Mouse (Mus musculus) neural tube, embryonic 11.5 days (tissue): ENCODE results near the gene Hccs. TPM values are rescaled to one million over a fixed set of nuclear protein-coding genes. Genes with fewer than 3 reads are reported as not detected.

ENCODE experiments used
- ATAC-seq: fragments of 200-750 bp; cut with Nextera tagmentation; 2 replicates; pipeline ENCODE4 v1.8.0; 2017; ENCODE audit warnings: moderate number of reproducible peaks, mild to moderate bottlenecking, moderate TSS enrichment, moderate library complexity; ENCODE audit not compliant: insufficient read depth, low FRiP score, low TSS enrichment
- DNase-seq: peaks from one replicate; pipeline ENCODE4 v3.0.0-alpha.2; 2015; ENCODE audit warnings: low spot score
- H3K27ac ChIP-seq: fragments of 300-500 bp; sonication (generic); 2 replicates; pipeline ENCODE4 v1.5.1; 2014; ENCODE audit warnings: low read depth, mild to moderate bottlenecking, low read length
- H3K27me3 ChIP-seq: fragments of 300-500 bp; sonication (generic); 2 replicates; pipeline ENCODE4 v1.6.1; 2014; ENCODE audit warnings: mild to moderate bottlenecking, low read length, mixed read lengths; ENCODE audit not compliant: control insufficient read depth, insufficient read depth
- H3K36me3 ChIP-seq: fragments of 300-500 bp; sonication (generic); 2 replicates; pipeline ENCODE4 v1.6.1; 2014; ENCODE audit warnings: mild to moderate bottlenecking, low read length, moderate library complexity, mixed read lengths; ENCODE audit not compliant: control insufficient read depth, insufficient read depth
- H3K4me1 ChIP-seq: fragments of 300-500 bp; sonication (generic); 2 replicates; pipeline ENCODE4 v1.6.1; 2014; ENCODE audit warnings: low read length, mixed read lengths; ENCODE audit not compliant: control insufficient read depth, insufficient read depth
- H3K4me2 ChIP-seq: fragments of 300-500 bp; sonication (generic); 2 replicates; pipeline ENCODE4 v1.6.1; 2014; ENCODE audit warnings: low read depth, mild to moderate bottlenecking, moderate library complexity
- H3K4me3 ChIP-seq: fragments of 300-500 bp; sonication (generic); 2 replicates; pipeline ENCODE4 v1.5.1; 2014; ENCODE audit warnings: low read depth, low read length
- H3K9ac ChIP-seq: fragments of 300-500 bp; sonication (generic); 2 replicates; pipeline ENCODE4 v1.6.1; 2014; ENCODE audit warnings: mild to moderate bottlenecking, low read length
- H3K9me3 ChIP-seq: fragments of 300-500 bp; sonication (generic); 2 replicates; pipeline ENCODE4 v1.6.1; 2016; ENCODE audit warnings: low read length; ENCODE audit not compliant: control insufficient read depth
- WGBS: fragments of 180-500 bp; shearing (Covaris S2); extraction: QIAGEN DNeasy Blood & Tissue Kit; methylation state at CpG from one replicate; pipeline ENCODE4 v1.1.7; 2014; 5-methylcytosine and 5-hydroxymethylcytosine counted together
- polyA plus RNA-seq: library from polyadenylated mRNA; unstranded; fragments of >200 nt; fragmentation: Nextera tagmentation; extraction: Ambion mirVana; gene quantifications from 2 replicates; pipeline ENCODE4 v1.2.1, GENCODE M21; 2014

Hccs gene
- polyA plus RNA-seq, 1 experiment from 2014 or later: 54.5 TPM

DNA sequence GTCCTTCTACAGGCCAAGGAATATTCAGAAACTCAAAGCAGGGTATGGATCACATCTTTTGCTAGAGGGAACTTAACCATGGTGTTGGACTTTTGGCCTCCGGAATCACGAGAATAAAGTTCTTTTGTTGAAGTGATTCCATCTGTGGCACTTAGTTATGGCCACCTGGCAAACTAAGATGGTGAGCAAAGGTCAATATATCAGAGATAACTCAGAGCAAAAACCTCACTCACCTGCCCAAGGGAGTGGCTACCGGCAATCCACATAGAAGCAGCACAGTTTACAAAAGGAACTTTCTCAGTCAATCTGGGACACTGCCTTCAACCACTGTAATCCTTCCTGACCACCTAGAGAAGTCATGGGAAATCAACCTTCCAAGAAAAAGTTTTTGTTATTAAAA lies 11.6 kb downstream of the Hccs start:
- H3K9ac ChIP-seq: no peak overlapping the region
- no peaks in the 10 kb centered on the region for H3K36me3 ChIP-seq
- no peak for ATAC-seq
- no peaks in the 10 kb centered on the region for H3K4me1 ChIP-seq
- no peaks in the 10 kb centered on the region for H3K9me3 ChIP-seq
- no peaks in the 10 kb centered on the region for H3K27me3 ChIP-seq
- H3K4me2 ChIP-seq: no peak overlapping the region
- no peak for DNase-seq
- 91% methylated on average over 3 of the region's 3 CpGs for WGBS
- no peak overlapping the region for H3K27ac ChIP-seq
- no peak overlapping the region for H3K4me3 ChIP-seq

- Histone ChIP-seq H3K36me3 (no peaks in the 10 kb centered on the region), H3K4me3 (no peak overlapping the region), H3K9me3 (no peaks in the 10 kb centered on the region), H3K27me3 (no peaks in the 10 kb centered on the region), H3K9ac (no peak overlapping the region), H3K27ac (no peak overlapping the region), H3K4me1 (no peaks in the 10 kb centered on the region), H3K4me2 (no peak overlapping the region)
- 47% methylated on average over 3 of the region's 3 CpGs for WGBS
- ATAC-seq (no peak), DNase-seq (peak; percentile 43)
These were observed 16.2 kb downstream of the Hccs start for GRCm38 (mm10) chrX:169303945-169304344.

GRCm38 (mm10) chrX:169302271-169303045 lies 17.7 kb downstream of the Hccs start:
- ATAC-seq (no peak), DNase-seq (no peak)
- Histone ChIP-seq H3K4me1 (no peaks in the 10 kb centered on the region), H3K27me3 (no peaks in the 10 kb centered on the region), H3K4me3 (no peak overlapping the region), H3K4me2 (no peak overlapping the region), H3K9me3 (no peaks in the 10 kb centered on the region), H3K9ac (no peak overlapping the region), H3K36me3 (no peaks in the 10 kb centered on the region), H3K27ac (no peak overlapping the region)
- WGBS: 71% methylated on average over 26 of the region's 26 CpGs

- Histone ChIP-seq H3K4me3 (no peak overlapping the region), H3K27me3 (no peaks in the 10 kb centered on the region), H3K4me1 (no peaks in the 10 kb centered on the region), H3K36me3 (no peaks in the 10 kb centered on the region), H3K9ac (no peak overlapping the region), H3K27ac (no peak overlapping the region), H3K9me3 (no peaks in the 10 kb centered on the region), H3K4me2 (no peak overlapping the region)
- 79% methylated on average over 4 of the region's 4 CpGs for WGBS
- DNase-seq: no peak
- no peak for ATAC-seq
These were observed 20.6 kb downstream of the Hccs start for GRCm38 (mm10) chrX:169299579-169299978.

GRCm38 (mm10) chrX:169263433-169264172 lies 56.6 kb downstream of the Hccs start:
- WGBS: 74% methylated on average over 8 of the region's 8 CpGs
- Histone ChIP-seq H3K4me3 (no peak overlapping the region), H3K4me1 (no peaks in the 10 kb centered on the region), H3K36me3 (no peaks in the 10 kb centered on the region), H3K27ac (no peak overlapping the region), H3K9me3 (no peaks in the 10 kb centered on the region), H3K9ac (no peak overlapping the region), H3K4me2 (no peak overlapping the region), H3K27me3 (no peaks in the 10 kb centered on the region)
- DNase-seq: no peak
- ATAC-seq: no peak

- DNase-seq: no peak
- no peak overlapping the region for H3K27ac ChIP-seq
- no peaks in the 10 kb centered on the region for H3K36me3 ChIP-seq
- H3K4me3 ChIP-seq: no peak overlapping the region
- H3K9ac ChIP-seq: no peak overlapping the region
- no peak for ATAC-seq
- no peaks in the 10 kb centered on the region for H3K9me3 ChIP-seq
- H3K27me3 ChIP-seq: no peaks in the 10 kb centered on the region
- WGBS: 77% methylated on average over 2 of the region's 2 CpGs
- H3K4me2 ChIP-seq: no peak overlapping the region
- no peaks in the 10 kb centered on the region for H3K4me1 ChIP-seq
These were observed 58.0 kb downstream of the Hccs start for GRCm38 (mm10) chrX:169262212-169262611.

- H3K9me3 ChIP-seq: no peaks in the 10 kb centered on the region
- H3K9ac ChIP-seq: no peak overlapping the region
- H3K27ac ChIP-seq: no peak overlapping the region
- DNase-seq (no peak), ATAC-seq (no peak)
- H3K4me2 ChIP-seq: no peak overlapping the region
- H3K36me3 ChIP-seq: no peaks in the 10 kb centered on the region
- no peak overlapping the region for H3K4me3 ChIP-seq
- 81% methylated on average over 3 of the region's 3 CpGs for WGBS
- H3K4me1 ChIP-seq: no peaks in the 10 kb centered on the region
- H3K27me3 ChIP-seq: no peaks in the 10 kb centered on the region
These were observed 59.1 kb downstream of the Hccs start for GRCm38 (mm10) chrX:169261034-169261433.

DNA sequence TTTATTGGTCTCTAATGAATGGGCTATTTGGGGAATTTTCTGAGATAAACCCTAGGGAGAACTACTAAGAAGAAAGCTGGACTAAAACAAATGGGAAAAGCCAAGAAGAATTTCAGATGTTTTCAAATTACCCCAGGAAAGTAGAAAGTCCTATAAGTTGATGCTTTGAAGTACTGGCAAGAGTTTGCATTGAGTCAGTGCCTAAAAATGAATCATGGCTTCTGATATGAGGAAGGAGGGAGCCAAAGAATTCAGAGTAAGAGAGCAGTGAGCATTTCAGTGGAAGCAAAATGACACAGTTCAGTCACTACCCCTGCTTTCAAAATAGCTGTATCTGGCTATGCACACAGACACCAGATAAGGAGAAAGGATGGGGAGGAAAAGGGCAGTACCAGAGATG lies 63.4 kb downstream of the Hccs start:
- Histone ChIP-seq H3K4me2 (no peak overlapping the region), H3K9me3 (no peaks in the 10 kb centered on the region), H3K4me3 (no peak overlapping the region), H3K27me3 (no peaks in the 10 kb centered on the region), H3K36me3 (no peaks in the 10 kb centered on the region), H3K9ac (no peak overlapping the region), H3K4me1 (no peaks in the 10 kb centered on the region), H3K27ac (no peak overlapping the region)
- no peak for ATAC-seq
- no peak for DNase-seq

- ATAC-seq: no peak
- no peaks in the 10 kb centered on the region for H3K4me1 ChIP-seq
- no peaks in the 10 kb centered on the region for H3K27me3 ChIP-seq
- H3K4me2 ChIP-seq: no peak overlapping the region
- no peaks in the 10 kb centered on the region for H3K9me3 ChIP-seq
- H3K36me3 ChIP-seq: no peaks in the 10 kb centered on the region
- no peak overlapping the region for H3K27ac ChIP-seq
- no peak for DNase-seq
- H3K9ac ChIP-seq: no peak overlapping the region
- no peak overlapping the region for H3K4me3 ChIP-seq
- 71% methylated on average over 1 of the region's 1 CpGs for WGBS
These were observed 64.3 kb downstream of the Hccs start for GRCm38 (mm10) chrX:169255915-169256314.
